Mouse (Mus musculus): ENCODE results near the gene Plppr2. TPM values are rescaled to one million over a fixed set of nuclear protein-coding genes. Genes with fewer than 3 reads are reported as not detected.

Plppr2 gene
- total and polyA plus RNA-seq, 3 experiments: 1.3 to 13.9 TPM; not detected in 1

- Histone ChIP-seq H3K27me3 (ENCODE audit: control insufficient read depth in 1 of 2, insufficient read depth in 2 of 2, low read length in 2 of 2) (peaks cover 10 to 11% of the 10 kb centered on the region in 2 experiments; a peak in 3 of 4 replicates), H3K4me3 (ENCODE audit: control insufficient read depth in 1 of 2, insufficient read depth in 1 of 2, low read depth in 2 of 2, low read length in 2 of 2) (peak overlapping the region; percentile 66), H3K9ac (ENCODE audit: control insufficient read depth, low read depth, low read length, poor library complexity, severe bottlenecking) (peak overlapping the region; percentile 69), H3K27ac (ENCODE audit: control insufficient read depth, low read depth, low read length) (peak overlapping the region; percentile 37; the same call in 1 of the 2 replicates), H3K36me3 (ENCODE audit: control insufficient read depth in 1 of 2, insufficient read depth in 2 of 2, low read length in 2 of 2) (peaks cover 0 to 9% of the 10 kb centered on the region in 2 experiments; a peak in 2 of 4 replicates), H3K4me1 (ENCODE audit: control insufficient read depth in 1 of 2, insufficient read depth in 2 of 2, low read length in 2 of 2) (peaks cover 0 to 15% of the 10 kb centered on the region in 2 experiments; a peak in 2 of 4 replicates), H3K79me2 (ENCODE audit: control insufficient read depth, insufficient read depth, low read length, poor library complexity) (no peaks in the 10 kb centered on the region; the same call in 1 of the 2 replicates), H3K9me3 (replicated peaks; ENCODE audit: insufficient read depth, low read length) (no peaks in the 10 kb centered on the region)
- TF ChIP-seq ETS1 (IDR thresholded peaks at IDR 0.05; ENCODE audit: low read depth, low read length) (0 out of 2 replicates have a peak, but pooled peaks have one; percentile 45), MAZ (IDR thresholded peaks at IDR 0.05; ENCODE audit: low read depth, low read length) (no peak), POLR2AphosphoS5 (IDR thresholded peaks at IDR 0.05; ENCODE audit: borderline replicate concordance, low read depth, low read length) (peak; percentile 81; the same call in 1 of the 2 replicates), BHLHE40 (IDR thresholded peaks at IDR 0.05; ENCODE audit: borderline replicate concordance, low read depth, low read length) (no peak), ZC3H11A (IDR thresholded peaks at IDR 0.05; ENCODE audit: low read depth, low read length) (peak; percentile 77), NELFE (IDR thresholded peaks at IDR 0.05; ENCODE audit: low read depth, low read length) (peak; percentile 99), NRF1 (IDR thresholded peaks at IDR 0.05; ENCODE audit: insufficient read depth, low read depth, low read length, poor library complexity, severe bottlenecking) (peak; percentile 37; the same call in 1 of the 2 replicates), TBP (IDR thresholded peaks at IDR 0.05; ENCODE audit: low read depth, low read length) (peak; percentile 98), SIN3A (IDR thresholded peaks at IDR 0.05; ENCODE audit: low read length) (peak; percentile 99), MYC (IDR thresholded peaks at IDR 0.05; ENCODE audit: low read depth, low read length) (peak; percentile 99), KAT2A (conservative IDR thresholded peaks at IDR 0.05; ENCODE audit: low read depth, low read length) (peak; percentile 98), HCFC1 (IDR thresholded peaks at IDR 0.05; ENCODE audit: low read depth, low read length) (peak; percentile 100), CTCF (IDR thresholded peaks at IDR 0.05 in 2 of 3, conservative IDR thresholded peaks at IDR 0.05 in 1 of 3; ENCODE audit: control insufficient read depth in 1 of 3, insufficient read depth in 1 of 3, low read depth in 2 of 3, low read length in 3 of 3, poor library complexity in 1 of 3, severe bottlenecking in 1 of 3) (peak in 2 of 3 experiments; percentile 7 to 19; a peak in 1 of 6 replicates), ELF1 (IDR thresholded peaks at IDR 0.05; ENCODE audit: low read depth, low read length) (peak; percentile 100), CHD2 (IDR thresholded peaks at IDR 0.05; ENCODE audit: low read length) (no peak), MXI1 (IDR thresholded peaks at IDR 0.05; ENCODE audit: low read depth, low read length) (peak; percentile 98), RAD21 (IDR thresholded peaks at IDR 0.05; ENCODE audit: low read depth, low read length) (no peak), POLR2AphosphoS2 (IDR thresholded peaks at IDR 0.05; ENCODE audit: low read length) (peak; percentile 99), MAX (IDR thresholded peaks at IDR 0.05; ENCODE audit: low read length) (peak; percentile 85), TCF12 (IDR thresholded peaks at IDR 0.05; ENCODE audit: low read depth, low read length) (peak; percentile 82), UBTF (IDR thresholded peaks at IDR 0.05; ENCODE audit: borderline replicate concordance, insufficient read depth, low read depth, low read length) (no peak), ZMIZ1 (IDR thresholded peaks at IDR 0.05; ENCODE audit: low read depth, low read length) (peak; percentile 97), POLR2A (IDR thresholded peaks at IDR 0.05; ENCODE audit: control insufficient read depth in 1 of 2, insufficient read depth in 1 of 2, low read depth in 1 of 2, low read length in 2 of 2, poor library complexity in 1 of 2) (peak; percentile 30 to 99; a peak in 3 of 4 replicates), GATA1 (IDR thresholded peaks at IDR 0.05; ENCODE audit: low read depth, low read length) (peak; percentile 58)
- DNase-seq (ENCODE audit: low read depth, low spot score): peak; percentile 99
Measured at GRCm38 (mm10) chr9:21901223-21901820, 35.5 kb upstream of the Plppr2 start.
